Mouse (Mus musculus): Measurements from ENCODE around the gene Mapk8ip3.

DNA sequence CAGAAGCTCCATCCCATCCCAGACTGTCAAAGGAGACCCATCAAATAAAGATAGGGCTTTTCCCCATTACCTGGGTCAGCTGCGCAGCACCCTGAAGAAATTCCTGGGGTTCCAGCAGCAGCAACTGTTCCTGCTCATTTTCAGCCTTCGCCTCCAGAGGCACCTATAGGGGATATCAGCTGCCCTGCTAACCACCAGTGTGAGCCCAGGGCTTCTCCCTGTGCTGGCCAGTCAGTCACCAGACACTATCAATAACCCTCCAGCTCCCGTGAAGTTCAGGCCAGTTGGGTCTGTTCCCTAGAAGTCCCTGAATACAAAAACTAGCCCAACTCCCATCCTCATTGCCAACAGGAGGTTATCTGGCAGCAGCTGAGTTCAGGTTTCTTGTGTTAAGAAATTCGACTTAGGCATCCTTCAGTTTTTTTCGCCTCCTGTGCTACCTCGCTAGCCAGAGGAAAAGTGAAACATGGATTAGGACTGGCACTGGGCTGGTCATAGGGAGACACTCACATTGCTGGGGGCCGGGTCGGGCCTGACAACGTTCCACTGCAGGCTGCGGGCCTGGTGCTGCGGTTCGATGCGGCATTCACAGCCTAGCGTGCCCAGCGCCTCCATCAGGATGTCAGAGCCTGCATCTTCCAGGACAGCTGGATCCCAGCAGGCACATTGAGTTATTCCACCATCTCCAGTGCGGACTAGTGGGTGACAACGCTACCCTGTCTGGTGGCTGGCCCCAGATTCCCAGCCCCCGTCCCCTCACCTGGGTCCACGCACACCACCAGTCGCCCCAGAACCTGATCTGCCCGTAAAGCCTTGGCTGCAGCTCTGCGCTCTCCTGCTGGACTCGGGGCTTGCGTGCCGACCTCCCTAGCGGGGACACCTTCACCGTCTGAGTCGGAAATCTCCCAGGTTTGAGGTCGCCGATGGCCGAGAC lies 42.4 kb downstream of the Mapk8ip3 start:
- TF ChIP-seq CTCF (IDR thresholded peaks at IDR 0.05; ENCODE audit: low read depth) (no peak), EP300 (IDR thresholded peaks at IDR 0.05; ENCODE audit: low read depth) (no peak)

All from heart, postnatal 0 days (tissue).